Mouse (Mus musculus) adrenal gland, postnatal 10 days (tissue): ENCODE results near the gene Syt13. TPM values are rescaled to one million over a fixed set of nuclear protein-coding genes. Genes with fewer than 3 reads are reported as not detected.
A peak's percentile ranks its signal among the peaks of the same experiment; 100 is the strongest.

ENCODE experiments used
- DNase-seq: peaks from one replicate; pipeline ENCODE4 v3.0.0; 2021; ENCODE audit warnings: mixed read lengths
- total RNA-seq, 2 experiments: library from RNA; stranded (reverse); gene quantifications; 2 replicates each; pipeline ENCODE4 v1.2.3; 2021

The Syt13 gene
- total RNA-seq, 2 experiments from 2014 or later: 0.97 to 1.1 TPM

GRCm38 (mm10) chr2:92924677-92925259 is 9.9 kb downstream of the Syt13 start:
- no peak for DNase-seq

DNA sequence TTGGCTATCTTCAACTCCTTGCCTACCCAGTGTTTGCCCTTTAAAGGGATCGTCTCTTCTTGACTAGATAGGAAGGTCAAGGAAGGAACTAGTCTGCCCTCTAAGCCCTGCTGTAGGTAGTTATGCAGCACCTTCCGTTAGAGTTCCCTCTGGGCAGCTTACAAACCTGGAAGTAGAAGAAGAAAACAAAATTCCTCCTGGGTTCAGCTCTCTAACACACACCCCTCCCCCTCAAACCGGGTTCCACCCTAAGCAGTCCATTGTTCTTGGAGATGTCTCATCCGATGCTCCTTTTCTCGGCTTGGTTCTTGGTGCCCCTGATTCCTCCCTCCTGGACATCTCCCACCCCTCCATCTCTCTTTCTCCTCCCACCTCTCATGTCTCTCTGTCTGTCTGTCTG is 14.8 kb downstream of the Syt13 start:
- no peak for DNase-seq

DNA sequence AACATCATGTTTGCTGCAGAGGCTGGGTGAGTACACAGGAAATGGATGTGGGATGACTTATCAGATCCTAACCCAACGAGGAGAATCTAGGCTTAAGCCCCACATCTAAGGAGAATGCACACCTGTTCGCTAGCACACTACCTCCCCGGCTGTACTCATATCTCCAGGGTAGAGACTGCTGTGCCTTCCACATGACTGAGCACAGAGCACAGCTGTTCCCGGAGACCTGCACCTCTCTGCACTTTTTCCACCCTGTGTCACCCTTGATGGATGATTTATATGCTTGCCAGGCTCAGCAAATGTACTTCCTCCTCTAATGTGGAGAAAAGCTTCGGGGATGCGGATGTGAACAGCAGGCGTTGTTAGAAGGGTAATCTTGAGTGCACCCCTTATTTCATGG is 16.2 kb downstream of the Syt13 start:
- DNase-seq: no peak

- no peak for DNase-seq
Measured at GRCm38 (mm10) chr2:92933379-92933778, 18.5 kb downstream of the Syt13 start.

DNA sequence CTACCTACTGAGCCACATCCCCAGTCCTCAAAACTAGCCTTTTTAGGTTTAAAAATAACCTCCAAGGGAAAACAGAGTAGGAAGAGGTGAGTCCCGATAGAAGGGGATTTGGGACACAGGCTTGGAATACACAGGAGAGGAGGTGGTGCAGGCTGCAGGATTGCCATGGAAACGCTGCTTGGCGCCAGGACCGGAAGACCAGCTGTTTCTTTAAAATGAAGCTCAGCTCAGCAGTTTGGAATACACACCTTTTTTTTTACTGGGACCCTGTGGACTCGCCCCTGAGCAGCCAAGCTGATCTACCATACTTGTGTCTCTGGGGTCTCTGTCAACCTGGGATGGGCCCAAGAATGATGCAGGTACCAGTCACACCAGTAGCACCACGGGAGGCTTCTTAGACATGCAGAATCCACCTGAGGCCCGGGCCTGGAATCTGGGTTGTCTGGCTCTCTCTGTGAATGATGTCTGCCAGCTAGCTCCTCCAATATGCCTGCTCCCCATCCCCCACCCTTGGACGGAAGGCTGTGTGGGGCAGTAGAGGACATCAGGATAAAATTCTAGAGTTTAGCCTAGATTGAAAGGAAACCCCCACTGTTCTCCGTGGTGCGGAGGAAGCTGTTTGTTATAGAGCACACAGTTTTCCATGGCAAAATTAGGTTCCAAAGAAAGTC is 19.5 kb downstream of the Syt13 start:
- DNase-seq: no peak

- DNase-seq: no peak
Measured at GRCm38 (mm10) chr2:92935483-92935882, 20.6 kb downstream of the Syt13 start.

DNA sequence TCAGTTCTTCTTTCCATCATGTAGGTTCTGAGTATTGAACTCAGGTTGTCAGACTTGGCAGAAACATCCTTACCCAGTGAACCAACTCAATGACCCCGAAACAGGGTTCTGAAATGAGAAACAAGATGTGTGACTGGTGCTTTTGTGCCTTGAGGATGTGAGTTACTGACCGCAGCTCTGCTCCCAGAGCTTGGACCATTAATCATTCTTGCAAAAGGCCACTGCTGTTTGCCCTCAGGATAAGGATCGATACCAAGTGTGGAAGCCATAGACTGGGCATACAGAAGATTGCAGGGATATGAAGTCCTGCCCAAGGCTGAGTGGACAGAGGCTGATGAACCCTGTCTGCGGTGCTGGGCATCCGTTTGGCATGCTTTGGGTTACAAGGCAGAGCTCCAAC is 23.2 kb downstream of the Syt13 start:
- DNase-seq: no peak

DNA sequence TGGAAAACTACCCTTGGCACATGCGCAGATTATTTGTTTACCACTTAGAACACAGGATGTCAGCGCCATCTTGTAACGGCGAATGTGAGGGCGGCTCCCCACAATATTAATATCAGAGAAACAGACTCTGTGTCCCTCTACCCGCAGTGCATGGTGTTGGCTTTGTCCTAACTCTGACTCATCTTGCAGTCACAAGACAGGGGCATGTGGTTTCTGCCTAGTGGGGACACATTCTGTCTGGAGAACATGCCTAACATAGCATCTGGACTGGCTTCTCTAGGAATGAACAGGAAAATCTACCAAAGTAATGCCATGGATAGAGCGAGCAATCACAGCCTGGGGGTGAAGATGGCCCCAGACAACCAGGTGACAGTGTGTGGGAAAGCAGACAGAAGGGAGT is 23.9 kb downstream of the Syt13 start:
- DNase-seq: no peak

- no peak for DNase-seq
Measured at GRCm38 (mm10) chr2:92940963-92941362, 26.1 kb downstream of the Syt13 start.

DNA sequence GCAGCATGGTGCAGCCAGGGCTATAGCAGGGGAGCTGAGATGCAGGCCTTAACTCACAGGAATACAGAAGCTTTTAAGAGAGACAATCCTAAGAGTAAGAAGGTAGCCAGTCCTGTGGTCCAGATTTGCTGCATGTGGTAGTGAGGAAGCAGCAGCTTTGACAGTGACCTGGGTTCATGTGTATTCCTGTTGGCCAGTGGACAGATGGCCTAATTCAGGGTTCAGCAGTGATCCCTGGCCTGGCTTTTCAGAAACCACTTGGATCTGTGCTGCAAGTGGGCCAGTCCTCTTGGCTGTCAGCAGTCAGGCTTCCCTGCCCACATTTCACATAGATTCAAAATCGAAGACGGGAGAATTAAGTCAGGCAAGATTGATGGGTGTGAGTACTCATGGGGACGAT is 26.6 kb downstream of the Syt13 start:
- DNase-seq: no peak

DNA sequence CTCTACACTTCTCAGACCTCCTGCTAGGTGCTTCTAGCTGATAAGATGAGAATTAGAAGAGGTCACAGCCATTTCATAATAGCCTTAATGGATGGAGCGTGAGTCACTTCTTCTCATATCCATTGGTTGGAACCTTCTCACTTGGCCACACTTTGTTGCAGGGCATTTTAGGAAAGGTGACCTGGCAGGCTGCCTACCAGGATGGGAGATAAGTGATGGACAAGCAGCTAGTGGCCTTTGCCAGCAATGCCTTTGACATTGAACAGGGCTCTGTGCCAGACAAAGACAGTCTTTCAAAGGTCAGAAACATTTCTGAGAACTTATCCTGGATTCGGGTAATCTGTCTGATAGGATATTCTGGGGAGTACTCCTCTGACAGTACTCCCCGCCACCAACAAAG is 28.5 kb downstream of the Syt13 start:
- DNase-seq: peak; percentile 39

- no peak for DNase-seq
Measured at GRCm38 (mm10) chr2:92944356-92944755, 29.5 kb downstream of the Syt13 start.

- no peak for DNase-seq
Measured at GRCm38 (mm10) chr2:92945125-92945746, 30.3 kb downstream of the Syt13 start.

- DNase-seq: no peak
Measured at GRCm38 (mm10) chr2:92945824-92946598, 31.1 kb downstream of the Syt13 start.

DNA sequence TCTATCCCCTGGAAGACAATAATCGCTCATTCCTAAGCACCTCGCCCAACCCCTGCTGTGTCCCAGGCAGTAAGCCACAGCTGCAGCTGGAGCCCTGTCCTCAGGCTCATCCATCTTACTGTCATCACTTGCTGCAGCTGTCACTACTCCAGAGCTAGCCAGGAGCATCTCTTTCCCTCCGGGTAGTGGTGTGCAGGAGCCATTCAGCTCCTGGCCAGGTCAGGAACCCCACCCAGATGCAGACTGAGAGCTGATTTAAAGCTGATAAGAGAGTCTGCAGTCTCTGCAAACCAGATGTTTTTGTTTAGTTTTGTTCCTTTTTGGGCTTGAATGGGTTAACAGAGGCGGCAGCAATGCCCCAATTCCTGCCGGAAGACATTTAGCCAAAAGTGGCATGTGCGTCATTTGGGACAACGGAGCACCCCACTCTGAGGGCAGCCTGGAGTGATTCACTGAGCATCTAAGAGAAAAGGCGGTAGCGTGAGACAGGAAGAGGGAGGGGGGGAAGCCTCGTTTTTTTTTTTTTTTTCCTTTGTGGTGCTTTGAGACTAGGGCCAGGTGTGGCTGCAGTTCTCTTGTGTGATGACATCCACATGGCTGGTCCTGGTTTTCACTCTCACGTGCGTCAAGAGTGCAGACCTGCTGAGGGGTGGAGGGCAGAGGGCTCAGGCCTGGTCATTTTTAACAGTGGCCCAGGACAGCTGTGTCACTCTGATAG is 33.2 kb downstream of the Syt13 start:
- peak; percentile 36 for DNase-seq

DNA sequence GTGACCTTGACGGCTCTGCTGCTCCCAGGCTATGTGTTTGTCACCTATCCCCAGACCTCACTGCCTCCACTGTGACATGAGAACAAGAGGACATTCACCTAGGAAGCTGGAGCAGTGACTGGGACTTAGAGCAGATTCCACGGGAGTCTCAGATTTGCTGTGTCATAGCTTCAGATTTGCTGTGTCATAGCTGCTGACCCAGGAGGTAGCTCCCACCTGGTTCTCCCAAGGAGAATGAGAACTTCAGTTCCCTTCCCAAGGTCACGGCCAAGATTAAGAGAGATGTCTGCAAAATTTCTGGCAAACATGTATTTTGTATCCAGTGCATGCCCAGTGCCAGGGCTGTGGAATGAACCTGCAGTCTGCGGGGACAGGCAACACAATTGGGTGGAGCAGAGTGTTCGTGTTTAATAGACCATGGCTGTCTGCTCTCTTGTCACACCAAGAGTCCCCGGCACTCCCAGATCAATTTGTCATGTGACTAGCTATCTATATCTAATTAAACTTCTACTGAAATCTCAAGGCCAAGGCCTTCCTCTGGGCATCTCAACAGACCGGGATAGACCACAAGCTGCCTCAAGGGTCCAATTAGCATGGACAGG is 33.9 kb downstream of the Syt13 start:
- no peak for DNase-seq

- DNase-seq: no peak
Measured at GRCm38 (mm10) chr2:92949518-92949917, 34.6 kb downstream of the Syt13 start.

GRCm38 (mm10) chr2:92953450-92953849 is 38.6 kb downstream of the Syt13 start:
- DNase-seq: no peak

DNA sequence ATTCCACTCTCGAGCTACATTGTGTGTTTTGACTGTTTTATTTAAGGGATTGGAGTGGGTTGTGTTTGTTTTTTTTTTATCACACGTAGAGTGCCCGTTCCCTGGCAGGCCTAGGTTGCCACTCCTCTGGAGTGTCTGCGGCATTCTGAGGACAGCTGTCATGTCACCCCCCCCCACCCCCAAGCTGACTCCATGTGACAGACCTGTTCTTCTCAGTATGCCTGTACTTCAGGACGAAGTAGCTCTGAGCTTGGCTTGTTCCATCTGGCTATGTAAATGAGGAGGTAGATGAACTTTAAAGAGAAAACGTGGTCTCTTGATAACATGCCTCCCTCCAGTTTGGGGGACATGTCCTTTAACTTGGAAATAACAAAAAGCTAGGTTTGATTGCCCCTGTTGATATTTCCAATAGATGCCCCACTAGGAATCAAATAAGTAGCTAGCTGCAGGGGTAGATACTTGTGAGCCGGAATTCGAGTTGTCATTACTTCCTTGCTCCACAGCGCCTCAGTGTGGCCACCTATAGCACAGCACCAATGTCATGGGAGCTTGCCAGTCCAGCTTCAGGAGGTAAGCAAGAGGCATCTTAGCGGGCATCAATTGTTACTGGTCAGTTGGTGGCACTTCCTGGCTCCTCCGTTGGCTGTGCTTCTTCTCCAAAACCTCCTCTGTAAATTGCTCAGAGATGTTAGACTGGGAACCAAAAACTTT is 39.7 kb downstream of the Syt13 start:
- DNase-seq: peak; percentile 86

DNA sequence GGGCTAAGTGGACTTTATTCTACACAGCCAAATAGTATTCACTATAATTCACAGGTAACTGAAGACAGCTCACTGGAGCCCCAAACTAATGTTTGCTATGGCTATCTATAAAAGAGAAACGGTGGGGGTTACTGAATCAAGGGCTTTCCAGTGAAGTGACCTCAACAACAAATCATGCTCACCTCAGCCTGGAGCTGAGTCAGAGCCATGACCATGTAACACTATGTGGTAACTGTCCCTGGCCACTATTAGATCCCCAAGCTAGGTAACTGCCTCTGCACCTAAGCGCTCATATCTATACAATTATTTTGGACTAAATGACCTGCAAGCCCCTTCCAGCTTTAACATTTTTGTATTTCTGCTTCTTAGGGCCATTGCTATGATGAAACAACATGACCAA is 42.0 kb downstream of the Syt13 start:
- DNase-seq: no peak

DNA sequence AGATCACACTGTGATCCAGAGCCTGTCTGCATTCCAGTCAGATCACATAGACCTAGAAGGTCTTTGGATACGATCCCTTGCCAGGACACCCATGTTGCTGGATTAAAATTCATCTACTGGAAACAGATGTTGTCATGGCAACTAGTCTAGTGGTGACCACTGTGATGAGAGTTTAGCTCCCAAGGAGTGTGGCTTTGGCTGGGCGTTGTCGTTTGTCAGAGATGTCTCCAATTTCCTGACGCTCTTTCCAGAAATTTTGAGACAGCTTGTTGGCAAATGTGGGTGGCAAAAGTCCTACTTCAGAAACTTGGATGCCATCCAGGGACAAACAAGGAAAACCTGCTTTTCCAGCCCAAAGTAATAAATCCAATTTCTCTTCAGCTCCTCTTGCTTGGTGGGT is 43.7 kb downstream of the Syt13 start:
- no peak for DNase-seq
